11 mouse cellular contexts compared by ENCODE assay signal in genomic region chr1:66104493-66104892, GRCm38 (mm10).
DNase-seq lines count a peak whose midpoint lies in the region; ATAC-seq lines count a peak whose summit lies in the region.
"Had no signal": no experiment of that assay in that cellular context is flagged by ENCODE, and none has a peak within 500 bp of the region (broad histone marks: within the 10 kb centered on the region; RNA-seq: fewer than 3 reads in every experiment).

No protein-coding gene starts in this region.

- H3K9me3 ChIP-seq in hindbrain, embryonic 14.5 days (ENCODE audit: control insufficient read depth, low read length): no peaks in the 10 kb centered on the region
- no peaks in the 10 kb centered on the region for H3K9me3 ChIP-seq in hindbrain, embryonic 10.5 days
- H3K9me3 ChIP-seq: intestine, embryonic 15.5 days; neural tube, embryonic 12.5 days had no signal

- WGBS in hindbrain, embryonic 14.5 days: 62% methylated on average over 1 of the region's 1 CpGs
- WGBS in hindbrain, embryonic 10.5 days: 43% methylated on average over 1 of the region's 1 CpGs

- no peak; the same call in 1 of the 2 replicates for ATAC-seq in hindbrain, embryonic 14.5 days (ENCODE audit: low FRiP score)
- ATAC-seq: intestine, embryonic 15.5 days had no signal

- no peaks in the 10 kb centered on the region for H3K27me3 ChIP-seq in hindbrain, embryonic 14.5 days (ENCODE audit: control insufficient read depth, insufficient read depth, low read length)
- H3K27me3 ChIP-seq in hindbrain, embryonic 10.5 days (ENCODE audit: insufficient read depth, poor library complexity, severe bottlenecking): no peaks in the 10 kb centered on the region
- H3K27me3 ChIP-seq: intestine, embryonic 15.5 days; neural tube, embryonic 12.5 days had no signal

- H3K4me1 ChIP-seq in hindbrain, embryonic 14.5 days (replicated peaks; ENCODE audit: control insufficient read depth, insufficient read depth, low read length): no peaks in the 10 kb centered on the region
- H3K4me1 ChIP-seq in hindbrain, embryonic 10.5 days (replicated peaks): no peaks in the 10 kb centered on the region
- H3K4me1 ChIP-seq: intestine, embryonic 15.5 days; neural tube, embryonic 12.5 days had no signal

- H3K4me2 ChIP-seq in hindbrain, embryonic 14.5 days (replicated peaks): no peak overlapping the region
- H3K4me2 ChIP-seq: intestine, embryonic 15.5 days; neural tube, embryonic 12.5 days had no signal

- H3K4me3 ChIP-seq in hindbrain, embryonic 14.5 days (replicated peaks; ENCODE audit: low read length): no peak overlapping the region
- no peak overlapping the region for H3K4me3 ChIP-seq in hindbrain, embryonic 10.5 days
- H3K4me3 ChIP-seq: intestine, embryonic 15.5 days; neural tube, embryonic 12.5 days had no signal

- no peaks in the 10 kb centered on the region for H3K36me3 ChIP-seq in hindbrain, embryonic 14.5 days (replicated peaks; ENCODE audit: control insufficient read depth, insufficient read depth)
- no peaks in the 10 kb centered on the region for H3K36me3 ChIP-seq in hindbrain, embryonic 10.5 days
- H3K36me3 ChIP-seq: intestine, embryonic 15.5 days; neural tube, embryonic 12.5 days had no signal

- DNase-seq in hindbrain, embryonic 14.5 days (ENCODE audit: low spot score): peak; percentile 52
- DNase-seq in hindbrain, embryonic 10.5 days (ENCODE audit: low spot score): no peak
- DNase-seq in 3T3-L1 (ENCODE audit: low read depth, low spot score) (peak; percentile 65), 416B (ENCODE audit: low read depth) (peak; percentile 51)
- DNase-seq in forelimb bud, embryonic 11.5 days (ENCODE audit: low read depth, low spot score): peak; percentile 54
- DNase-seq in thymus, postnatal 4 days: no peak
- DNase-seq in right cerebral cortex, postnatal 10 days (ENCODE audit: low spot score in 2 of 2): no peak
- DNase-seq: adrenal gland, adult 2 months had no signal

- no peak overlapping the region for H3K27ac ChIP-seq in hindbrain, embryonic 14.5 days
- no peak overlapping the region for H3K27ac ChIP-seq in hindbrain, embryonic 10.5 days
- H3K27ac ChIP-seq: intestine, embryonic 15.5 days; liver, embryonic 14.5 days; neural tube, embryonic 12.5 days had no signal

- no peak overlapping the region for H3K9ac ChIP-seq in hindbrain, embryonic 14.5 days
- H3K9ac ChIP-seq: intestine, embryonic 15.5 days; liver, embryonic 14.5 days; neural tube, embryonic 12.5 days had no signal

Comparison
In these comparisons a context has a peak if more than half of its experiments do, and no peak if none do; other contexts are left out.
1. DNase-seq: peak in hindbrain, embryonic 14.5 days (single experiment), 3T3-L1 (single experiment), 416B (single experiment) and forelimb bud, embryonic 11.5 days (single experiment); none in hindbrain, embryonic 10.5 days (single experiment), thymus, postnatal 4 days (single experiment) and right cerebral cortex, postnatal 10 days (0 of 2).